Comparison of ENCODE assay signal across 9 mouse cellular contexts in genomic region chr12:45075631-45076030, GRCm38 (mm10). TPM values are rescaled to one million over a fixed set of nuclear protein-coding genes. Genes with fewer than 3 reads are reported as not detected.
A peak's percentile ranks its signal among the peaks of the same experiment; 100 is the strongest.
DNase-seq lines count a peak whose midpoint lies in the region; ATAC-seq and TF ChIP-seq lines count a peak whose summit lies in the region.
"Had no signal": no experiment of that assay in that cellular context is flagged by ENCODE, and none has a peak within 500 bp of the region (broad histone marks: within the 10 kb centered on the region; RNA-seq: fewer than 3 reads in every experiment).

No protein-coding gene starts in this region.

- no peaks in the 10 kb centered on the region for H3K9me3 ChIP-seq in embryonic facial prominence, embryonic 12.5 days
- no peaks in the 10 kb centered on the region for H3K9me3 ChIP-seq in embryonic facial prominence, embryonic 10.5 days
- no peaks in the 10 kb centered on the region for H3K9me3 ChIP-seq in limb, embryonic 12.5 days
- no peaks in the 10 kb centered on the region for H3K9me3 ChIP-seq in neural tube, embryonic 13.5 days

- TF ChIP-seq POLR2A in lung, adult 2 months (IDR thresholded peaks at IDR 0.05; ENCODE audit: borderline replicate concordance, extremely low read depth, low read depth, low read length): no peak

- 72% methylated on average over 11 of the region's 11 CpGs for WGBS in embryonic facial prominence, embryonic 12.5 days
- WGBS in embryonic facial prominence, embryonic 10.5 days: 73% methylated on average over 11 of the region's 11 CpGs
- WGBS in lung, adult 2 months: 53% methylated on average over 11 of the region's 11 CpGs
- WGBS in limb, embryonic 12.5 days: 75% methylated on average over 11 of the region's 11 CpGs
- WGBS in neural tube, embryonic 13.5 days: 80% methylated on average over 11 of the region's 11 CpGs

- TF ChIP-seq CTCF in lung, adult 2 months (IDR thresholded peaks at IDR 0.05; ENCODE audit: insufficient read depth, low read length): no peak

- no peaks in the 10 kb centered on the region for H3K4me1 ChIP-seq in embryonic facial prominence, embryonic 12.5 days
- peaks cover 12% of the 10 kb centered on the region for H3K4me1 ChIP-seq in embryonic facial prominence, embryonic 10.5 days
- peaks cover 4% of the 10 kb centered on the region for H3K4me1 ChIP-seq in lung, adult 2 months (ENCODE audit: control insufficient read depth, insufficient read depth, low read length)
- H3K4me1 ChIP-seq in limb, embryonic 12.5 days (replicated peaks): peaks cover 26% of the 10 kb centered on the region
- H3K4me1 ChIP-seq in neural tube, embryonic 13.5 days (replicated peaks): peaks cover 22% of the 10 kb centered on the region

- ATAC-seq in embryonic facial prominence, embryonic 12.5 days (ENCODE audit: insufficient number of reproducible peaks, insufficient read depth, low FRiP score, low TSS enrichment): no peak
- ATAC-seq in limb, embryonic 12.5 days (ENCODE audit: insufficient number of reproducible peaks, insufficient read depth, low FRiP score, low TSS enrichment, low read depth): no peak
- no peak for ATAC-seq in neural tube, embryonic 13.5 days (ENCODE audit: low read depth)

- no peak overlapping the region for H3K4me3 ChIP-seq in embryonic facial prominence, embryonic 12.5 days
- no peak overlapping the region for H3K4me3 ChIP-seq in embryonic facial prominence, embryonic 10.5 days
- H3K4me3 ChIP-seq in lung, adult 2 months (replicated peaks; ENCODE audit: extremely low read depth, low read depth, low read length): peak overlapping the region; percentile 27
- H3K4me3 ChIP-seq in limb, embryonic 12.5 days (replicated peaks): no peak overlapping the region
- H3K4me3 ChIP-seq in neural tube, embryonic 13.5 days: no peak overlapping the region
- H3K4me3 ChIP-seq: erythroblast, embryonic 14.5 days had no signal

- peak overlapping the region; percentile 95; the same call in 1 of the 2 replicates for H3K4me2 ChIP-seq in embryonic facial prominence, embryonic 12.5 days (replicated peaks)
- H3K4me2 ChIP-seq in limb, embryonic 12.5 days: peak overlapping the region; percentile 90
- H3K4me2 ChIP-seq in neural tube, embryonic 13.5 days: peak overlapping the region; percentile 100

- no peaks in the 10 kb centered on the region for H3K27me3 ChIP-seq in embryonic facial prominence, embryonic 12.5 days
- peaks cover 29% of the 10 kb centered on the region for H3K27me3 ChIP-seq in embryonic facial prominence, embryonic 10.5 days (replicated peaks; ENCODE audit: low read depth, poor library complexity, severe bottlenecking)
- H3K27me3 ChIP-seq in limb, embryonic 12.5 days: no peaks in the 10 kb centered on the region
- peaks cover 31% of the 10 kb centered on the region for H3K27me3 ChIP-seq in neural tube, embryonic 13.5 days

- no peak for DNase-seq in embryonic facial prominence, embryonic 10.5 days (ENCODE audit: low spot score)
- no peak for DNase-seq in lung, adult 2 months
- no peak for DNase-seq in lung, postnatal 10 days
- no peak for DNase-seq in adrenal gland, postnatal 25 days
- no peak for DNase-seq in Muller cell, postnatal 12 days (ENCODE audit: inconsistent ontology term)

- no peak overlapping the region for H3K27ac ChIP-seq in embryonic facial prominence, embryonic 12.5 days
- no peak overlapping the region for H3K27ac ChIP-seq in embryonic facial prominence, embryonic 10.5 days (replicated peaks)
- H3K27ac ChIP-seq in limb, embryonic 12.5 days: no peak overlapping the region
- no peak overlapping the region for H3K27ac ChIP-seq in neural tube, embryonic 13.5 days (replicated peaks)

- H3K36me3 ChIP-seq in embryonic facial prominence, embryonic 12.5 days: no peaks in the 10 kb centered on the region
- H3K36me3 ChIP-seq in embryonic facial prominence, embryonic 10.5 days (replicated peaks): no peaks in the 10 kb centered on the region
- no peaks in the 10 kb centered on the region for H3K36me3 ChIP-seq in limb, embryonic 12.5 days
- H3K36me3 ChIP-seq in neural tube, embryonic 13.5 days: no peaks in the 10 kb centered on the region

- no peak overlapping the region for H3K9ac ChIP-seq in embryonic facial prominence, embryonic 12.5 days
- H3K9ac ChIP-seq in limb, embryonic 12.5 days (replicated peaks): no peak overlapping the region
- no peak overlapping the region for H3K9ac ChIP-seq in neural tube, embryonic 13.5 days

RNA-seq across cellular contexts. Expression of gene Stxbp6, which starts 1.1 kb away (rescaled TPM):
- 12.0 and 13.6 TPM in 2 replicates for polyA plus RNA-seq in embryonic facial prominence, embryonic 12.5 days (2016; fragmentation: Nextera tagmentation; extraction: Ambion mirVana)
- 10.2 and 11.9 TPM in 2 replicates for polyA plus RNA-seq in embryonic facial prominence, embryonic 10.5 days (2016; fragmentation: Nextera tagmentation; extraction: Ambion mirVana)
- 12.5 and 24.5 TPM in 2 replicates for polyA plus RNA-seq in lung, adult 2 months (2012; rRNA removed)
- polyA plus RNA-seq in limb, embryonic 12.5 days (2016; fragmentation: Nextera tagmentation; extraction: Ambion mirVana): 24.6 and 29.1 TPM in 2 replicates
- 7.5 and 10.2 TPM in 2 replicates for polyA plus RNA-seq in neural tube, embryonic 13.5 days (2015; fragmentation: Nextera tagmentation; extraction: Ambion mirVana)
- total RNA-seq in adrenal gland, postnatal 25 days (2021): 21.9 and 23.7 TPM in 2 replicates
- polyA plus RNA-seq: erythroblast, embryonic 14.5 days had no signal
